Mouse (Mus musculus) limb, embryonic 11.5 days (tissue): ENCODE data around the gene Pigq. TPM values are rescaled to one million over a fixed set of nuclear protein-coding genes. Genes with fewer than 3 reads are reported as not detected.
A peak's percentile ranks its signal among the peaks of the same experiment; 100 is the strongest.

Experiments used
- ATAC-seq: fragments of 200-750 bp; cut with Nextera tagmentation; 2 replicates; pipeline ENCODE4 v1.8.0; 2017; ENCODE audit warnings: low read depth; ENCODE audit not compliant: insufficient number of reproducible peaks, low FRiP score, low TSS enrichment
- DNase-seq: peaks from one replicate; pipeline ENCODE4 v3.0.0-alpha.2; 2015; ENCODE audit warnings: low spot score
- H3K27ac ChIP-seq: fragments of 300-500 bp; sonication (generic); replicated peaks from 2 replicates; pipeline ENCODE4 v1.5.1; 2014; ENCODE audit warnings: low read depth, mild to moderate bottlenecking, low read length
- H3K27me3 ChIP-seq: fragments of 300-500 bp; sonication (generic); 2 replicates; pipeline ENCODE4 v1.6.1; 2014; ENCODE audit warnings: mild to moderate bottlenecking, low read length, mixed read lengths; ENCODE audit not compliant: control insufficient read depth, insufficient read depth
- H3K36me3 ChIP-seq: fragments of 300-500 bp; sonication (generic); 2 replicates; pipeline ENCODE4 v1.6.1; 2014; ENCODE audit warnings: mild to moderate bottlenecking, low read length, moderate library complexity, mixed read lengths; ENCODE audit not compliant: control insufficient read depth, insufficient read depth
- H3K4me1 ChIP-seq: fragments of 300-500 bp; sonication (generic); 2 replicates; pipeline ENCODE4 v1.6.1; 2014; ENCODE audit warnings: low read length, mixed read lengths; ENCODE audit not compliant: control insufficient read depth, insufficient read depth
- H3K4me2 ChIP-seq: fragments of 300-500 bp; sonication (generic); 2 replicates; pipeline ENCODE4 v1.6.1; 2014; ENCODE audit warnings: low read depth, mild to moderate bottlenecking, moderate library complexity; ENCODE audit not compliant: severe bottlenecking
- H3K4me3 ChIP-seq: fragments of 300-500 bp; sonication (generic); 2 replicates; pipeline ENCODE4 v1.5.1; 2014; ENCODE audit warnings: low read depth, low read length
- H3K9ac ChIP-seq: fragments of 300-500 bp; sonication (generic); 2 replicates; pipeline ENCODE4 v1.6.1; 2014; ENCODE audit warnings: mild to moderate bottlenecking, low read length
- H3K9me3 ChIP-seq: fragments of 300-500 bp; sonication (generic); 2 replicates; pipeline ENCODE4 v1.6.1; 2016; ENCODE audit warnings: low read length; ENCODE audit not compliant: control insufficient read depth
- WGBS: fragments of 180-500 bp; shearing (Covaris S2); extraction: QIAGEN DNeasy Blood & Tissue Kit; methylation state at CpG from one replicate; pipeline ENCODE4 v1.1.7; 2014; 5-methylcytosine and 5-hydroxymethylcytosine counted together
- polyA plus RNA-seq: library from polyadenylated mRNA; unstranded; fragments of >200 nt; fragmentation: Nextera tagmentation; extraction: Ambion mirVana; gene quantifications from 2 replicates; pipeline ENCODE4 v1.2.1, GENCODE M21; 2014

The Pigq gene
- polyA plus RNA-seq, 1 experiment from 2014 or later, result 52.8 TPM

DNA sequence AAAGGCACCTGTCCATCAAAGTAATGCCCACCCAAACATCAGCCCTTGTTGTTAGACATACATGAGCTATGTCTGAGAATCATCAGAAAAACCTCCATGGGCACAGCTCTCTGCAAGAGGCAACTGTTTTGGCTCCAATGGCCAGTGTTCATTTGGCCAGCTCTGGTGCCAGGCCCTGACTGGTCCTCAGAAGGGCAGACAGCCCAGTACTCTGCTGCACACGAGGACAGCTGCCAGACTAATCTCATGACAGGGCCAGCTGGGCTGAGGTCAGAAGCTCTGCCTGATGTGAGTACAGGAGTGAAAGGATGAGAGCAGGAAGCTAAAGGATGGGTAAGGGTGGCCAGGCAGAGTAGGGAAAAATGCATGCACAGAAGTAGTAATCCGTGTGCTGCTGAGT is 19.4 kb downstream of the Pigq start:
- no peak overlapping the region for H3K27ac ChIP-seq
- H3K27me3 ChIP-seq, result no peaks in the 10 kb centered on the region
- WGBS, result 74% methylated on average over 2 of the region's 2 CpGs
- ATAC-seq (no peak), DNase-seq (no peak)
- no peak overlapping the region for H3K4me3 ChIP-seq
- H3K4me1 ChIP-seq, result no peaks in the 10 kb centered on the region
- H3K4me2 ChIP-seq, result no peak overlapping the region
- peaks cover 13% of the 10 kb centered on the region; the same call in 1 of the 2 replicates for H3K36me3 ChIP-seq
- H3K9me3 ChIP-seq, result no peaks in the 10 kb centered on the region
- H3K9ac ChIP-seq, result no peak overlapping the region

DNA sequence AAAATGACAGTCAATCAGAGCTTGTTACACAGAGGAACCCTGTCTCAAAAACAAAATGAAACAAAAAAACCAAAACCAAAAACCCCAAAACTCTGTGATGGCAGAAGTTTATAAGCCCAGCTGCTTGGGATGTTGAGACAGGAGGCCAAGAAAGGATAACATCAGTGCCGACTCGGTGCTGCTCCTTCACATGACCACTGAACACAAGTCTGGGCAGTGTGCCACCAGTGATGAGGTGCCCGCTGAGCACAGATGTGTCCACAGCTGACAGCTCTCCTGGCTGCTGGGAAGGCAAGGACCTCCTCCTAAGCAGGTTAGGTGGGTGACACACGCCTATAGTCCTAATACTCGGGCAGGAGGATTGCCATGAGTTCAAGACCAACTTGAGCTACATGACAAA is 22.6 kb downstream of the Pigq start:
- DNase-seq (no peak), ATAC-seq (no peak)
- H3K36me3 ChIP-seq, result 0 out of 2 replicates have a peak, but pooled peaks cover 3% of the 10 kb centered on the region
- WGBS, result 80% methylated on average over 5 of the region's 5 CpGs
- H3K4me3 ChIP-seq, result no peak overlapping the region
- no peak overlapping the region for H3K27ac ChIP-seq
- H3K4me2 ChIP-seq, result no peak overlapping the region
- no peaks in the 10 kb centered on the region for H3K27me3 ChIP-seq
- no peak overlapping the region for H3K9ac ChIP-seq
- H3K4me1 ChIP-seq, result peaks cover 5% of the 10 kb centered on the region
- no peaks in the 10 kb centered on the region for H3K9me3 ChIP-seq

DNA sequence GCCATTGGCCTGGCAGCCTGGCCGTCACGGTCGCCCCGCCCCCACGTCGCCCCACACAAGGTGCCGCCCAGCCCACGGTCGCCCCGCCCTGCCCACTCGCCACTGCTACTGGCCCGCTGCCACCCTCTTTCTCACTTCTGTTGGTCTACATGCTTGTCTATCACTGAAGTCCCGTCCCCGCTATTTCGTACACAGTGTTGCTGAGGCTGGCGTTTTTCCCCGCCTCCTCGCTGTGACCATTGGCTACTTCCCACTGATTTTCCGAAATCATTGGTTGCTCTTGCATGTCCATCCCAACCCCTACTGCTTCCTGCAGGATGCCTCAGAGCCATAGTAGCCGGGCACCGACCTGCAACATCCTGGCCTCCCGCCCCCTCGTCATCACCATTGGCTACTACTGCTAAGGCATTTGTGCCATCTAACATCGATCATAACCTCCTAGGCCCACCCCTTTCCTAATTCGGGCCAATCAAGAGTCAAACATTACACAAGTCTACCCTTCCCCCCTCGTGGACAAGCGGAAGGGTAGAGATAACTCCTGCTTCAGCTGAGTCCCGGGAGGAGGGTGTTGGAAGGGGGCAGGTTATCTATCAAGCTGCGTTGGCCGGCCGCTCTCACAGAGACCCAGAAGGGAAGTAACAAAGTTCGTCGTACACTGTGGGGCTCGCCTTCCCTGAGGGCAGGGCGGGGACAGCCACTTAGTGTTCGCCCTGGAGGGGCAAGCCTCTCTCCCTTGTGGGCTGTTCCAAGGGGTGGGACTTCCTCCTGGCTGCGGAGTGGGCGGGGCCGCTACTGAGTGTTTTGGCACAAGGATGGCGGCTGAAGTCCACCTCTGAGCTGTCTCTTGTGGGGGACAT is 24.7 kb downstream of the Pigq start:
- H3K9me3 ChIP-seq, result no peaks in the 10 kb centered on the region
- peaks cover 5% of the 10 kb centered on the region for H3K4me1 ChIP-seq
- under 1% methylated on average over 40 of the region's 40 CpGs for WGBS
- H3K27ac ChIP-seq, result peak overlapping the region; percentile 74; the same call in 1 of the 2 replicates
- peak overlapping the region; percentile 94 for H3K4me3 ChIP-seq
- H3K27me3 ChIP-seq, result no peaks in the 10 kb centered on the region
- ATAC-seq, result peak; percentile 99
- H3K36me3 ChIP-seq, result no peaks in the 10 kb centered on the region
- DNase-seq, result peak; percentile 99
- H3K4me2 ChIP-seq, result peak overlapping the region; percentile 95
- peak overlapping the region; percentile 78 for H3K9ac ChIP-seq

DNA sequence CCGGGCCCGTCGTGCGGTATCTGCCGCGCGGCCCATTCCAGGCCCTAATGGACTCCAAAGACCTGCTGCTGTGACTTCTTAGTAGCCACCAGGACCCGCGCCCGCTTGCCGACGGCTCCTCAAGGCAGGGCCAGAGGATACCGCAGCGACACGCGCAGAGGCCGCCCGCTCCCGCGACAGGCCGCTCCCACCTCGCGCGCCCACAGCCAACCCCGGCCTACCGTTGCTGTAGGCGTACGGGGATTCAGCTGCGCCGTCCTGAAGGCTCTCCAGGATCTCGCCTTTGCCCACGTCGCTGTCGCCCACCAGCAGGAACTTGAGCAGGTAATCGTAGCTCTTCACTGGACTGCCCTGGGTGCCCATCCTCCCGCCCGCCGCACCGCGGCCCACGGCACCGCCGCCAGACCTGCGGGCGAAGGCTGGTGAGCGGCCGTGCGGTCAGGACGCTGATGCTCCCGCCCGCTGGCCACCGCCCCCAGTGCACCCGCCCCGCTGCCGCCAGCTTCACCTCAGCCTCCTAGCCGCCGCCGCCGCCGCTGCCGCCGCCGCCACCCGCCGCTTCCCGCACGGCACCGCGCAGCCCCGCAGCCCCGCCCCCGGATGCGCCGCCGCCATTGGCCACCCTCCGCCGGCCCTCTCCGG is 25.5 kb downstream of the Pigq start, which contains the start of gene Rab40c:
Gene Rab40c (minus strand): TSS at position 584 of the 642 bp plus-strand sequence.
- no peaks in the 10 kb centered on the region for H3K36me3 ChIP-seq
- no peaks in the 10 kb centered on the region for H3K27me3 ChIP-seq
- no peaks in the 10 kb centered on the region for H3K9me3 ChIP-seq
- H3K4me3 ChIP-seq, result peak within 1 kb of the TSS; percentile 94
- H3K4me1 ChIP-seq, result peaks cover 5% of the 10 kb centered on the region
- H3K4me2 ChIP-seq, result peak within 1 kb of the TSS; percentile 95
- peak within 1 kb of the TSS; percentile 78 for H3K9ac ChIP-seq
- ATAC-seq (peak; percentile 1; the same call in 1 of the 2 replicates), DNase-seq (peak; percentile 50)
- under 1% methylated on average over 56 of the region's 78 CpGs for WGBS
- H3K27ac ChIP-seq, result peak within 1 kb of the TSS; percentile 74; the same call in 1 of the 2 replicates

DNA sequence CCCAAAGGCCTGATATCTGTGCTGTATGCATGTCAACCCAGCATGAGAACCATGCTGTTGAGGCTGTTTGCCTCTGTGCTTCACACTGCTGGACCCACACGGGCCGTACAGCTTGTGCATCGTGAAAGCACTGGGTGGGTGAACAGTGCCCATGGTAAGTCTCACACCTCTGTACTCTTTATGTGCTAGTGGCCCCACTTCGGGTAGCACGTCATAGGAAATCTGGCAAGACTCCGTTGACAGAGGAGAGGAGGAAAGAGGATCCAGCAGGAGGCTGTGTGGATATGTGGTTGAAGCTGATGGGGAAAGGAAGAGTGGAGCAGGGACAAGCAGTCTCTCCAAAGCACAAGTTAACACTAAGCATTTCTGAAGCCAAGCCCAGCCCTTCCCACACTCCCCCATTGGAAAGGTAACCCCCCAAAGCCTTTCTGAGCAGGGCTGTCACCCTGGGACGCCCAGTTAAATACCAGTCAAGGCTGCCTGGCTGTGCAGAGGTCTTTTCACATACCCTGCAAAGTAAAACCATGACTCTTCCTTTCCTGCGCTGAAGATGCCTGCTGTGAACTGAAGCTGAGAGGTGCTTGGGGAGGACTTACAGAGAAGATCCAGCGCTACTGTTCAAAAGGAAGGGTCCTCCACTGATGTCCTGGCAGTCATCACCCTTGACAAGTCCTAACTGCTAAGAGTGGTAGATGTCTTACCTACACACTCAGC is 26.5 kb downstream of the Pigq start:
- H3K27me3 ChIP-seq, result no peaks in the 10 kb centered on the region
- H3K9ac ChIP-seq, result peak overlapping the region; percentile 78; the same call in 1 of the 2 replicates
- peak overlapping the region; percentile 95 for H3K4me2 ChIP-seq
- H3K36me3 ChIP-seq, result no peaks in the 10 kb centered on the region
- no peak overlapping the region for H3K27ac ChIP-seq
- H3K9me3 ChIP-seq, result no peaks in the 10 kb centered on the region
- WGBS, result 84% methylated on average over 9 of the region's 9 CpGs
- peak overlapping the region; percentile 94 for H3K4me3 ChIP-seq
- ATAC-seq (no peak), DNase-seq (no peak)
- peaks cover 5% of the 10 kb centered on the region for H3K4me1 ChIP-seq

DNA sequence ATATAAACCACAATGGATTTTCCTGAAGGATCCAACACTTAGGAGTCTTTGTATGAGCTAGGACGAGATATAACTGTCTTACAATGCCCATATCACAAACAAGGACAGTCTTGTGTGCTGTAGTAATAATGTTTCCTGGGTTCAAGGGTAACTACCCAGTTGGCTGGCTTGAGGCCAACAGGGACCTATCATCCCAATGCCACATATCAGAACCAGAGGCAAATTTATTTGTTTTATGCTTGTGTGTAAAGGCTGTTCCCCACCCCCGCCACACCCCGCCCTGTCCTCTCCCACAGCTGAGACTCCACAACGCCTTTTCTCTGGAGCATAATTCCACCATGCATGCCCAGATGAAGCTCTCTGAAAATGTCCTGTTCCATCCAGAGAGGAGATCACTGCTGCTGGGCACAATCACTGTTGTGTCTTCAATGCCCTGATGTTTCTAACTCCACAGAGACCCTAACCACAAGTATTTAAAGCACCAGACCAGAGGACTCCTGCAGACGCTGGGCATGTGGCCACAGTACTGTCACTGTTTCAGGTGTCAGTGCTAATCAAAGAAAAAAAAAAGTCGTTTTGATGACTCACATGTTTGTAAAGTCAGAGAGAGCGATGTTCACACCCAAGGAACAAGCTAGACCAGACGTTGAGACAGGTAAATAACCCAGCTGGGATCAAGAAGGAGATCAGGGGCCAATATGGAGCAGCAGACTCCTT is 27.6 kb downstream of the Pigq start:
- Histone ChIP-seq H3K9ac (no peak overlapping the region), H3K4me2 (no peak overlapping the region), H3K4me3 (no peak overlapping the region), H3K4me1 (peaks cover 5% of the 10 kb centered on the region), H3K27me3 (no peaks in the 10 kb centered on the region), H3K36me3 (no peaks in the 10 kb centered on the region), H3K9me3 (no peaks in the 10 kb centered on the region), H3K27ac (no peak overlapping the region)
- no peak for DNase-seq
- 85% methylated on average over 8 of the region's 8 CpGs for WGBS
- no peak for ATAC-seq

DNA sequence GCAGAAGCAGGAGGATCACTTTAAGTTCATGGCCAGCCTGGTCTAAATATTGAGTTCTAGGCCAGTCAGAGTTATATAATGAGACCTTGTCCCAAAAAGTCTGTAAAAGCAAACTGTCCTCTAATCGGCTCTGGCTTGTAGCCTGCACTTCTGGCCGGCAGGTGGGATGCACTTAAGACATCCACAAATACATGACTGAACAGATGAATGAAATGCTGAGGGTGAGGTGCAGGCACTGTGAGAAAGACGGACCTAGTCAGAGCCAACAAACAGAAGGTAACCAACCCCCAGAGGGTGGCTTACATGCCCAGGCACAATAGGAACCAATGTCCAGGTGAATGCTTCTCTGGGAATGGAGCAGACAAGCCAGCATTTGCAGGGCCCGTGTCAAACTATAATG is 30.4 kb downstream of the Pigq start:
- H3K36me3 ChIP-seq, result no peaks in the 10 kb centered on the region
- 88% methylated on average over 4 of the region's 4 CpGs for WGBS
- H3K4me3 ChIP-seq, result no peak overlapping the region
- H3K9me3 ChIP-seq, result no peaks in the 10 kb centered on the region
- no peaks in the 10 kb centered on the region for H3K27me3 ChIP-seq
- ATAC-seq, result no peak
- H3K4me2 ChIP-seq, result no peak overlapping the region
- no peak overlapping the region for H3K27ac ChIP-seq
- H3K4me1 ChIP-seq, result peaks cover 5% of the 10 kb centered on the region
- H3K9ac ChIP-seq, result no peak overlapping the region
- no peak for DNase-seq

DNA sequence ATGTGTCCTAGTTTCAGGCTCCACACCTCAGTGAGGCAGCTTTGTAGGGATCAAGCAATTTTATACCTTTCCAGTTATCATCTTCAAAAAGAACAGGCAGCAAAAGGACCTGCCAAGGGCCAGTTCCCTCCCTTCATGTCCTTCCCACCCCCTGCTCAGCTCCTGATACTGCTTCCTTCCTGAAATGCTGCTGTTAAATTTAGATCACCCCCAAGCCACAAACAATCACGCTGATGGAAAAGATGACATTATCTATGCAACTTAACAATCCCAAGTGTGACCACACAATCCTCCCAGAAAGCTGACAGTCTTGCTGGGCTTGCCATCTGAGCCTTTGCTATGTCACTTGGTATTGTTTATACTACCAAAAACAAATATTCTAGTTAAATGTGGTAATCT is 30.9 kb downstream of the Pigq start:
- H3K4me3 ChIP-seq, result no peak overlapping the region
- WGBS, result 85% methylated on average over 1 of the region's 1 CpGs
- no peak overlapping the region for H3K9ac ChIP-seq
- peaks cover 5% of the 10 kb centered on the region for H3K4me1 ChIP-seq
- H3K9me3 ChIP-seq, result no peaks in the 10 kb centered on the region
- ATAC-seq, result no peak
- H3K27ac ChIP-seq, result no peak overlapping the region
- no peak overlapping the region for H3K4me2 ChIP-seq
- no peak for DNase-seq
- H3K36me3 ChIP-seq, result no peaks in the 10 kb centered on the region
- H3K27me3 ChIP-seq, result no peaks in the 10 kb centered on the region
